Mouse (Mus musculus) C2C12 (cell line): ENCODE measurements around the gene Specc1.

ENCODE experiments used
- CEBPB ChIP-seq: IDR thresholded peaks from one replicate; pipeline ENCODE4 v1.6.1; 2011; ENCODE audit warnings: low read depth, mild to moderate bottlenecking, control low read depth, moderate library complexity
- CTCF ChIP-seq: IDR thresholded peaks from one replicate; pipeline ENCODE4 v1.5.1; 2011; ENCODE audit not compliant: control insufficient read depth, insufficient read depth, insufficient read length
- FOSL1 ChIP-seq: IDR thresholded peaks from one replicate; pipeline ENCODE4 v1.8.0; 2011; ENCODE audit warnings: mild to moderate bottlenecking, low read length; ENCODE audit not compliant: poor library complexity, insufficient read depth, severe bottlenecking
- MAX ChIP-seq: IDR thresholded peaks from one replicate; pipeline ENCODE4 v1.6.1; 2011; ENCODE audit warnings: mild to moderate bottlenecking, control low read depth
- MYOD1 ChIP-seq: IDR thresholded peaks from one replicate; pipeline ENCODE4 v1.6.1; 2011; ENCODE audit warnings: low read depth; ENCODE audit not compliant: control insufficient read depth, insufficient read length
- MYOG ChIP-seq: IDR thresholded peaks from one replicate; pipeline ENCODE4 v1.6.1; 2011; ENCODE audit not compliant: control insufficient read depth, insufficient read length; ENCODE audit errors: extremely low read depth
- USF1 ChIP-seq: IDR thresholded peaks from one replicate; pipeline ENCODE4 v1.6.1; 2011; ENCODE audit warnings: low read depth, mild to moderate bottlenecking, control low read depth, moderate library complexity

- TF ChIP-seq CTCF = no peak
- no peak for TF ChIP-seq MAX
- TF ChIP-seq USF1 = no peak
- no peak for TF ChIP-seq CEBPB
- no peak for TF ChIP-seq MYOD1
- no peak for TF ChIP-seq MYOG
- no peak for TF ChIP-seq FOSL1
Measured at GRCm38 (mm10) chr11:62166503-62166902, 209.9 kb downstream of the Specc1 start.
